In genomic region chr9:43755464-43755863, GRCm38 (mm10) we compare ENCODE assay signal across 18 mouse cellular contexts. TPM values are rescaled to one million over a fixed set of nuclear protein-coding genes. Genes with fewer than 3 reads are reported as not detected.
A peak's percentile ranks its signal among the peaks of the same experiment; 100 is the strongest.
DNase-seq lines count a peak whose midpoint lies in the region; ATAC-seq lines count a peak whose summit lies in the region.
"Had no signal": no experiment of that assay in that cellular context is flagged by ENCODE, and none has a peak within 500 bp of the region (broad histone marks: within the 10 kb centered on the region; RNA-seq: fewer than 3 reads in every experiment).

No protein-coding gene starts in this region.

- 82% methylated on average over 4 of the region's 4 CpGs for WGBS in hindbrain, embryonic 10.5 days
- WGBS in hindbrain, embryonic 16.5 days, result 79% methylated on average over 4 of the region's 4 CpGs

- peaks cover 23% of the 10 kb centered on the region; the same call in 1 of the 2 replicates for H3K36me3 ChIP-seq in hindbrain, embryonic 10.5 days
- no peaks in the 10 kb centered on the region for H3K36me3 ChIP-seq in hindbrain, embryonic 16.5 days (ENCODE audit: control insufficient read depth, insufficient read depth, low read length)
- H3K36me3 ChIP-seq: embryonic facial prominence, embryonic 12.5 days; intestine, embryonic 15.5 days; limb, embryonic 15.5 days had no signal

- peak overlapping the region; percentile 82 for H3K27ac ChIP-seq in hindbrain, embryonic 10.5 days
- no peak overlapping the region; the same call in 1 of the 2 replicates for H3K27ac ChIP-seq in hindbrain, embryonic 16.5 days (ENCODE audit: low read depth, low read length)
- H3K27ac ChIP-seq: embryonic facial prominence, embryonic 12.5 days; intestine, embryonic 15.5 days; left cerebral cortex, adult 2 months; limb, embryonic 15.5 days had no signal

- H3K4me2 ChIP-seq in hindbrain, embryonic 16.5 days (ENCODE audit: low read length), result no peak overlapping the region
- H3K4me2 ChIP-seq: embryonic facial prominence, embryonic 12.5 days; intestine, embryonic 15.5 days; limb, embryonic 15.5 days had no signal

- ATAC-seq in hindbrain, embryonic 16.5 days, result no peak
- peak; percentile 41 to 67; a peak in 2 of 4 replicates for ATAC-seq in hematopoietic stem cell, adult 5-6 weeks (replicated peaks in 1 of 2; ENCODE audit: insufficient read depth in 1 of 2, low FRiP score in 2 of 2, low TSS enrichment in 1 of 2, low read depth in 1 of 2, poor library complexity in 2 of 2, severe bottlenecking in 2 of 2)
- ATAC-seq in monocyte, adult 5-6 weeks (replicated peaks; ENCODE audit: insufficient number of reproducible peaks, low FRiP score, low TSS enrichment, poor library complexity, severe bottlenecking), result 0 out of 2 replicates have a peak, but pooled peaks have one; percentile 24
- ATAC-seq: CD4-positive, CD25-positive, alpha-beta regulatory T cell, adult 4 months; intestine, embryonic 15.5 days; Patski had no signal

- no peaks in the 10 kb centered on the region for H3K9me3 ChIP-seq in hindbrain, embryonic 10.5 days
- H3K9me3 ChIP-seq in hindbrain, embryonic 16.5 days (ENCODE audit: control insufficient read depth, low read length), result no peaks in the 10 kb centered on the region
- H3K9me3 ChIP-seq: embryonic facial prominence, embryonic 12.5 days; intestine, embryonic 15.5 days; limb, embryonic 15.5 days had no signal

- peaks cover 99% of the 10 kb centered on the region for H3K4me1 ChIP-seq in hindbrain, embryonic 10.5 days (replicated peaks)
- H3K4me1 ChIP-seq in hindbrain, embryonic 16.5 days (ENCODE audit: control insufficient read depth, insufficient read depth, low read depth, low read length), result peaks cover 47% of the 10 kb centered on the region

- no peak overlapping the region for H3K9ac ChIP-seq in hindbrain, embryonic 16.5 days (ENCODE audit: low read depth, low read length)
- H3K9ac ChIP-seq: embryonic facial prominence, embryonic 12.5 days; intestine, embryonic 15.5 days; limb, embryonic 15.5 days had no signal

- H3K27me3 ChIP-seq in hindbrain, embryonic 10.5 days (ENCODE audit: insufficient read depth, poor library complexity, severe bottlenecking), result no peaks in the 10 kb centered on the region; the same call in 1 of the 2 replicates
- H3K27me3 ChIP-seq in hindbrain, embryonic 16.5 days (replicated peaks; ENCODE audit: control insufficient read depth, insufficient read depth, low read length), result no peaks in the 10 kb centered on the region
- H3K27me3 ChIP-seq: embryonic facial prominence, embryonic 12.5 days; intestine, embryonic 15.5 days; limb, embryonic 15.5 days; Patski had no signal

- H3K4me3 ChIP-seq in hindbrain, embryonic 10.5 days, result no peak overlapping the region
- H3K4me3 ChIP-seq in hindbrain, embryonic 16.5 days (ENCODE audit: low read length), result no peak overlapping the region
- H3K4me3 ChIP-seq: embryonic facial prominence, embryonic 12.5 days; intestine, embryonic 15.5 days; left cerebral cortex, adult 2 months; limb, embryonic 15.5 days had no signal

- no peak for DNase-seq in hindbrain, embryonic 10.5 days (ENCODE audit: low spot score)
- DNase-seq in A20 (ENCODE audit: low read depth, low spot score), result peak; percentile 61
- no peak for DNase-seq in cerebellum, postnatal 10 days
- no peak for DNase-seq in thymus, postnatal 25 days
- DNase-seq: cerebellum, postnatal 14 days; gastrocnemius, postnatal 25 days; lung, postnatal 4 days; retina, postnatal 1 day; thymus, adult 18-20 months had no signal

RNA-seq across cellular contexts. Expression of gene Nectin1, which starts 11.7 kb away (rescaled TPM):
- polyA plus RNA-seq in hindbrain, embryonic 10.5 days (2016; fragmentation: Nextera tagmentation; extraction: Ambion mirVana), result 6.6 and 7.2 TPM in 2 replicates
- 12.9 and 15.5 TPM in 2 replicates for polyA plus RNA-seq in hindbrain, embryonic 16.5 days (2015; fragmentation: Nextera tagmentation; extraction: Ambion mirVana)
- total RNA-seq in hematopoietic stem cell, adult 5-6 weeks (2017), result 0.38 and 0.50 TPM in 2 replicates
- total RNA-seq in monocyte, adult 5-6 weeks (2017), result 6.0 to 7.5 TPM (median 7.2 TPM) in 3 replicates
